Mouse (Mus musculus) midbrain, postnatal 0 days (tissue): ENCODE results near the gene Dmap1. TPM values are rescaled to one million over a fixed set of nuclear protein-coding genes. Genes with fewer than 3 reads are reported as not detected.

Source experiments
- ATAC-seq: fragments of 200-750 bp; cut with Nextera tagmentation; 2 replicates; pipeline ENCODE4 v1.8.0; 2017; ENCODE audit warnings: moderate number of reproducible peaks, mild to moderate bottlenecking, moderate TSS enrichment, moderate library complexity; ENCODE audit not compliant: low FRiP score
- DNase-seq: peaks from one replicate; pipeline ENCODE4 v3.0.0-alpha.2; 2015; ENCODE audit warnings: low spot score
- H3K27ac ChIP-seq: fragments of 300-500 bp; sonication (generic); 2 replicates; pipeline ENCODE4 v1.5.1; 2014; ENCODE audit warnings: low read depth, mild to moderate bottlenecking, low read length, mixed read lengths
- H3K27me3 ChIP-seq: fragments of 300-500 bp; sonication (generic); 2 replicates; pipeline ENCODE4 v1.6.1; 2014; ENCODE audit warnings: low read length, control low read depth, mixed read lengths; ENCODE audit not compliant: insufficient read depth
- H3K36me3 ChIP-seq: fragments of 300-500 bp; sonication (generic); 2 replicates; pipeline ENCODE4 v1.6.1; 2014; ENCODE audit warnings: low read length, control low read depth, mixed read lengths; ENCODE audit not compliant: insufficient read depth
- H3K4me1 ChIP-seq: fragments of 300-500 bp; sonication (generic); 2 replicates; pipeline ENCODE4 v1.6.1; 2014; ENCODE audit warnings: mild to moderate bottlenecking, control low read depth, antibody characterized with exemption, low read length, mixed read lengths; ENCODE audit not compliant: insufficient read depth
- H3K4me2 ChIP-seq: fragments of 300-500 bp; sonication (generic); 2 replicates; pipeline ENCODE4 v1.6.1; 2014; ENCODE audit warnings: low read depth, mild to moderate bottlenecking, low read length, mixed read lengths; ENCODE audit not compliant: poor library complexity, severe bottlenecking
- H3K4me3 ChIP-seq: fragments of 300-500 bp; sonication (generic); 2 replicates; pipeline ENCODE4 v1.5.1; 2014; ENCODE audit warnings: low read depth, mild to moderate bottlenecking, low read length, moderate library complexity
- H3K9ac ChIP-seq: fragments of 300-500 bp; sonication (generic); replicated peaks from 2 replicates; pipeline ENCODE4 v1.6.1; 2014; ENCODE audit warnings: mild to moderate bottlenecking, low read length, moderate library complexity, mixed read lengths; ENCODE audit not compliant: poor library complexity, severe bottlenecking
- H3K9me3 ChIP-seq: fragments of 300-500 bp; sonication (generic); 2 replicates; pipeline ENCODE4 v1.6.1; 2016; ENCODE audit warnings: low read length, control low read depth
- CTCF ChIP-seq: IDR thresholded peaks from 2 replicates; pipeline ENCODE4 v1.5.1; 2016; ENCODE audit warnings: antibody characterized with exemption, mild to moderate bottlenecking
- WGBS: fragments of 180-500 bp; shearing (Covaris S2); extraction: QIAGEN DNeasy Blood & Tissue Kit; methylation state at CpG from one replicate; pipeline ENCODE4 v1.1.7; 2014; 5-methylcytosine and 5-hydroxymethylcytosine counted together
- polyA plus RNA-seq: library from polyadenylated mRNA; unstranded; fragments of >200 nt; fragmentation: Nextera tagmentation; extraction: Ambion mirVana; gene quantifications from 2 replicates; pipeline ENCODE4 v1.2.1, GENCODE M21; 2015
- total RNA-seq: library from RNA; depleted of rRNA; stranded (reverse); fragments of >200 nt; gene quantifications from 2 replicates; pipeline ENCODE4 v1.2.3, GENCODE M21; 2014

The Dmap1 gene
- total and polyA plus RNA-seq, 2 experiments from 2014 or later: 62.6 to 89.7 TPM

DNA sequence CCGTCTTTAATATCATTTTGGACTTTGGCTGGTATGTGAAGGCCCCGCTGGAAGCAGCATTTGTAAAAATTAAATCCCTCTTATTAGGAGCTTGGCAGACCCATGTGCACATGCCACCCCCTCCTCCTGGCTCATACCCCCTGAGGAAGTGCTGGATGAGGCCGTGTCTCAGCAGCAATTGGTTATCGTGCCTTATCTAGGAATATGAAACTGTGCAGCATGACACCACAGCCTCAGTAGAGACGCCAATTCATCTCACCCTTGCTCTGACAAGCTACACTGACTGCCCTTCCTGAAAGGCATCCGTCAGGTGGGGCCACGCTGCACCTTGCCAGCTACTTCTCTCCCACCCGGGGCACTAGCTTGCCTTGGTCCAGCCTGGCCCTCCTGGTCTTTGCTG, 35.6 kb downstream of the Dmap1 start:
- ATAC-seq (no peak), DNase-seq (no peak)
- Histone ChIP-seq H3K27me3 (no peaks in the 10 kb centered on the region), H3K4me3 (no peak overlapping the region), H3K27ac (peak overlapping the region; percentile 55), H3K4me2 (0 out of 2 replicates have a peak overlapping the region, but pooled peaks have one; percentile 9), H3K9me3 (no peaks in the 10 kb centered on the region), H3K4me1 (peaks cover 27% of the 10 kb centered on the region), H3K36me3 (peaks cover 4% of the 10 kb centered on the region), H3K9ac (0 out of 2 replicates have a peak overlapping the region, but pooled peaks have one; percentile 30)
- 28% methylated on average over 8 of the region's 8 CpGs for WGBS
- TF ChIP-seq CTCF: no peak

GRCm38 (mm10) chr4:117645859-117646258, 36.2 kb downstream of the Dmap1 start:
- Histone ChIP-seq H3K9me3 (no peaks in the 10 kb centered on the region), H3K4me3 (no peak overlapping the region), H3K27ac (peak overlapping the region; percentile 55; the same call in 1 of the 2 replicates), H3K4me2 (no peak overlapping the region), H3K4me1 (peaks cover 27% of the 10 kb centered on the region), H3K36me3 (peaks cover 10% of the 10 kb centered on the region), H3K27me3 (no peaks in the 10 kb centered on the region), H3K9ac (0 out of 2 replicates have a peak overlapping the region, but pooled peaks have one; percentile 14)
- no peak for DNase-seq
- ATAC-seq: peak; percentile 22; the same call in 1 of the 2 replicates
- WGBS: 44% methylated on average over 2 of the region's 2 CpGs
- no peak for TF ChIP-seq CTCF

DNA sequence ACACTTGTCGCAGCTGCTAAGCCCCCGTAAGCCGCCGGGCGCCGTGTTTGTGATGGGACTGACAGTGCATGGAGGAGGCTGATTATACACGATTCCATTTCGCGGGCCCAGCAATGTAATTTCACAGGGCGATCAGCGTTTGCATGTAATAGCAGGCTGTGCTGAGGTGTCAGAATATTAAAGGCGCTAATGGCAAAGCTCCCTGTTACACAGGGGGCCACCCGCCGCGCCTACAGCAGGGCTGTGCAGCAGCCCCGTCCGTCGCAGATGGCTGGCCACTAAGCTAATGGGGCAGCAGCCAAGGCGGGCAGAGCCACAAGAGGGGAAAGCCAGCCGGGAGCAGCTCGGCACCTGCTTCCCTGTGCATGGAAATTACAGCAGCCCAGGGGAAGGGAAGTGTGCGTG, 37.0 kb downstream of the Dmap1 start:
- H3K4me3 ChIP-seq: no peak overlapping the region
- peak overlapping the region; percentile 16; the same call in 1 of the 2 replicates for H3K4me2 ChIP-seq
- peak; percentile 38 for ATAC-seq
- peaks cover 7% of the 10 kb centered on the region; the same call in 1 of the 2 replicates for H3K36me3 ChIP-seq
- H3K4me1 ChIP-seq: peaks cover 27% of the 10 kb centered on the region
- peak overlapping the region; percentile 12; the same call in 1 of the 2 replicates for H3K27ac ChIP-seq
- no peak overlapping the region for H3K9ac ChIP-seq
- peak; percentile 84 for DNase-seq
- TF ChIP-seq CTCF: peak; percentile 13; the same call in 1 of the 2 replicates
- no peaks in the 10 kb centered on the region for H3K27me3 ChIP-seq
- H3K9me3 ChIP-seq: no peaks in the 10 kb centered on the region
- 11% methylated on average over 22 of the region's 22 CpGs for WGBS

DNA sequence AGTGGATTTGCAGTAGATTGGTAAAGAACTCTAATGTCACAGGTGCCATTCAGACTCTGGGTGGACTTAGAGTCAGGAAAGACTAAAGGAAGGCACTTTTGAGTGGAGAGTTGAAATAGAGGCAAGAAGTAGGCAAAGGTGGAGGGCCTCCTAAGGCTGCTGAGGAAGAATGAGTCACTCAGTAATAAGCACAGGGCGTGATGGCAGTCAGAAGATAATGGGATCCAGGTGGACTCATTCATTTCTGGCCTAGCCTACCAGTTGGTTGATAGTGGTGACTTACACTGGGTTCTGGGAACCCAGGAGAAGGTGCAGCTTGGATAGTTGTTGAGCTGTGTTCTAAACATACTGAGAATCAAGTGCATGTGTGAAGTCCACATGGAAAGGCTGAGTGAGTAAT, 40.3 kb downstream of the Dmap1 start:
- no peak overlapping the region for H3K9ac ChIP-seq
- H3K27me3 ChIP-seq: no peaks in the 10 kb centered on the region
- no peak overlapping the region for H3K4me2 ChIP-seq
- H3K27ac ChIP-seq: no peak overlapping the region
- H3K9me3 ChIP-seq: no peaks in the 10 kb centered on the region
- WGBS: 97% methylated on average over 1 of the region's 1 CpGs
- DNase-seq (no peak), ATAC-seq (no peak)
- H3K36me3 ChIP-seq: peaks cover 7% of the 10 kb centered on the region; the same call in 1 of the 2 replicates
- peaks cover 18% of the 10 kb centered on the region for H3K4me1 ChIP-seq
- H3K4me3 ChIP-seq: no peak overlapping the region
- no peak for TF ChIP-seq CTCF

DNA sequence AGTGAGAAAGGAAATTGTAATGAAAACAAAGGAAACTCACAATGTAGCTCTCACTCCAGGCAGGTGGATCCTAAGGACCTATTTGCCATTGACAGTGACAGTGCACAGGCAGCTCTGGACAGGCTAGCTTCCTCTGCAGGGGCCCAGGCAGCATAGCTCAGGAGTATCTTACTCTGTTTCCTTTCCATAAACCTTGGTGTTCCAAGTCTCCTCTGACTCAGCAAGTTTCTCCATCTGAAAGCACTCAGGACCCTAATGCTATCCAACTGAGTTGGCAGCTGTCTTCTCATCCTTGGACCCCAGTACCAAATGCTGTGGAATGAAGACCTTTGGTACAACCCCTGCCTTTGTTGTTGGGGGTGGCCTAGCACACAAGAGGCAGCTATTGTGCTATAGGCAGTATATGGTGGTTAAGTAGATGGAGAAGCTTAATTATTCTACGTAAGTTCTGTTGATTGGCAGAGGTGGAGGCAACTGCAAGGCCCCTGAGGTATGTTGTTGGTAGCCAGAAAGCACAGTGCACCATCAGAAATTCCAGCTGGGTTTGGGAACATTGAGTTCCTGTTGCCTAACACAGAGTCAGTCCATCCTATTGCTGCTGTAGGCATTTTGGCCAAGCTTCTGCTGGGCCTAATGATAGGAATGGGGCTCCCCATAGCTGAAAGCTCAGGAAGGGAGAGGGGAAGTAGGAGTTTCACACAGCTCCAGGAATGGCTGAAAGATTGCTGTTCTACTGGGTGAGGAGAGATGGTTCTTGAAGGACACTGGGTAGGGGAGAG, 41.0 kb downstream of the Dmap1 start:
- H3K4me1 ChIP-seq: peaks cover 18% of the 10 kb centered on the region
- H3K4me3 ChIP-seq: no peak overlapping the region
- H3K27ac ChIP-seq: no peak overlapping the region
- DNase-seq (no peak), ATAC-seq (no peak)
- no peak overlapping the region for H3K4me2 ChIP-seq
- H3K9me3 ChIP-seq: no peaks in the 10 kb centered on the region
- no peak for TF ChIP-seq CTCF
- no peaks in the 10 kb centered on the region for H3K27me3 ChIP-seq
- WGBS: 90% methylated on average over 1 of the region's 1 CpGs
- H3K36me3 ChIP-seq: peaks cover 7% of the 10 kb centered on the region; the same call in 1 of the 2 replicates
- H3K9ac ChIP-seq: no peak overlapping the region
